Mouse (Mus musculus) testis, adult 2 months (tissue): ENCODE results near the gene Rplp2. TPM values are rescaled to one million over a fixed set of nuclear protein-coding genes. Genes with fewer than 3 reads are reported as not detected.
"Not testable (repeated sequence)": the region's sequence is repeated elsewhere in the genome, so short reads cannot be mapped to it uniquely, and the experiment has no call there.

Source experiments
- H3K27ac ChIP-seq: fragments of 200-500 bp; 2 replicates; pipeline ENCODE4 v1.5.1; 2012; ENCODE audit warnings: low read depth, low read length; ENCODE audit not compliant: control insufficient read depth, insufficient read depth
- H3K27me3 ChIP-seq: fragments of 200-500 bp; 2 replicates; pipeline ENCODE4 v1.6.1; 2012; ENCODE audit warnings: mild to moderate bottlenecking, low read length, moderate library complexity; ENCODE audit not compliant: control insufficient read depth, insufficient read depth
- H3K36me3 ChIP-seq: fragments of 200-500 bp; 2 replicates; pipeline ENCODE4 v1.6.1; 2012; ENCODE audit warnings: mild to moderate bottlenecking, low read length; ENCODE audit not compliant: control insufficient read depth, insufficient read depth
- H3K4me1 ChIP-seq: fragments of 200-500 bp; 2 replicates; pipeline ENCODE4 v1.6.1; 2012; ENCODE audit warnings: low read length; ENCODE audit not compliant: control insufficient read depth, insufficient read depth
- H3K4me3 ChIP-seq: fragments of 200-500 bp; 2 replicates; pipeline ENCODE4 v1.5.1; 2012; ENCODE audit warnings: low read depth, mild to moderate bottlenecking, low read length, moderate library complexity, mixed read lengths; ENCODE audit not compliant: control insufficient read depth
- CTCF ChIP-seq: fragments of 200-500 bp; IDR thresholded peaks from 2 replicates; pipeline ENCODE4 v1.5.1; 2012; ENCODE audit warnings: low read depth, mild to moderate bottlenecking, inconsistent platforms, low read length, moderate library complexity; ENCODE audit not compliant: control insufficient read depth, insufficient read depth, insufficient replicate concordance
- POLR2A ChIP-seq: fragments of 200-500 bp; IDR thresholded peaks from 2 replicates; pipeline ENCODE4 v1.6.1; 2012; ENCODE audit warnings: low read depth, mild to moderate bottlenecking, inconsistent platforms, low read length, moderate library complexity; ENCODE audit not compliant: control insufficient read depth
- polyA plus RNA-seq: library from polyadenylated mRNA; depleted of rRNA; stranded (reverse); fragments of >200 nt; gene quantifications from 2 replicates; pipeline ENCODE4 v1.2.3, GENCODE M21; 2012

Gene Rplp2
- polyA plus RNA-seq, 1 experiment: 226 TPM

DNA sequence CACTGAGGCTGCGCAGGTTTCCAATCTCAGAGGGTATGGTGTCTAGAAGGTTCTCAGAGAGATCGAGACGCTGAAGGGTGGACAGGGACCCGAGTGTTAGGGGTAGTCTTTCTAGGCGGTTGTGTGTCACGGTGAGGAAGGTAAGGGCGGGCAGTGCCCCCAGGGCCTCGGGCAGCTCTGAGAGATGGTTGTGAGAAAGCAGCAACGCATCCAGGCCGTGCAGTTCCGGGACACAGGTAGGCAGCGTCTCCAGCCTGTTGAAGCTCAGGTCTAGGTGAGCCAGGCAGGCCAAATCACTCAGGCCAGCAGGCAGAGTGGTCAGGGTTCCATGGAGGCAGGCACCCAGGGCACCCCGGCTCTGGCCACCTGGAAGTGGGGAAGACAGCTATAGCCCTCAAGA, 5.0 kb upstream of the Rplp2 start:
- Histone ChIP-seq H3K27me3 (no peaks in the 10 kb centered on the region), H3K36me3 (no peaks in the 10 kb centered on the region), H3K4me1 (peaks cover 12% of the 10 kb centered on the region), H3K4me3 (no peak overlapping the region), H3K27ac (no peak overlapping the region)
- TF ChIP-seq CTCF (no peak), POLR2A (no peak)

DNA sequence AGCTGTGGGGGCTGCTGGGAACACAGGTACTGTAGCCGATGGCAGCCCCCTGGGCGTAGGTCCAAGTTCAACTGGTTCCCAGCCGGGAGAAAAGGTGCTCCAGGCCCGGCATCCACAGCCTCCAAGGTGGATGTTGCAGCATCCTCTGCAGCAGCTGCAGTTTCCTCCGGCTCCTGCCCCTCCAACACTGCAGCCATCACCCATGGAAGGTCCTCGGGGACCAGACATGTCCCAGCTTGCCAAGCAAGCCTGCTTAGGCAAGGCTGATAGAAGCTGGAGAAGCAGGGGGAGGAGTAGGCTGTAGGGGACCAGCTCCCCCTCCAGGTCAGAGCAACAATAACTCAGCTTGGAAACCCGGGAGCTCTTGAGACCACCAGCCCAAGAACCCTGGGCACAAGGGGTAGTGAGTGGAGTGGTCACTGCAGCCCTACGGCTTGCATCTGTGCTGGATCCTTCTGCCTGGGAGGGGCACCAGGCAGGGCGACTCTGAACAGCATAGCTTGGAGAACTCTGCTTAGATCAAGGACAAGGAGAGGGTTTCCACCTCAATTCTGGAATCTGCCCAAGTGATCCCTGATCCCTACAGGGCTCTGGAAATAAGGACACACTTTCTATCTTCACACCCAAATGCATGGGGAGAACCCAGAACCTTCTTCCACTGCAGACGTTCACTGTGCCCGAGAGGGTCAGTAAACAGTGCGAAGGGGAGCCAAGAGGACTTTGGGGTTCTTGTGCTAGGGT, 3.9 kb upstream of the Rplp2 start:
- H3K36me3 ChIP-seq: no peaks in the 10 kb centered on the region
- peak overlapping the region; percentile 44 for H3K4me3 ChIP-seq
- H3K4me1 ChIP-seq: peaks cover 9% of the 10 kb centered on the region
- H3K27me3 ChIP-seq: no peaks in the 10 kb centered on the region
- TF ChIP-seq CTCF (no peak), POLR2A (no peak)
- H3K27ac ChIP-seq: no peak overlapping the region

DNA sequence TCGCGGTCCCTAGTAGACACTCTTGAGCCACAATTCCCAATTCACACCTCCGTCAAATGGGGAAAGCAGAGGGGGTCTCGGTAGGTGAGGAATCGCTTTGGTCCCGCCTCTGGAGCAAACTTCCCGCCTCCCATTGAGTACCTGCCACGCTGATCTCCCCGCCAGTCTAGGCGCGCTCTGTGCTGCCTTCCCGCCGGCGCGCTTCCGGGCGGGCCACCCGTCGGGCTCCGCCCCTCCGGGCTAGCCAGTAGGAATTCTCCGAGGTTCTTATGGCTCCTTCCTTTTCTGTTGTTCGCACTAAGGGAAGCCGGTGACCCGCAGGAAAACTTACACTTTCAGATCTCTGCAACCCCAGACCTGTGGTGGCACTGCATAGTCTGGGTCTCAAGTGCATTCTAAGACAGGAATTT, 3.3 kb upstream of the Rplp2 start, which contains the start of gene Pidd1:
Pidd1 (minus strand) TSS at position 198 of the 410 bp plus-strand sequence.
- H3K27ac ChIP-seq: no peak within 1 kb of the TSS
- peaks cover 12% of the 10 kb centered on the region for H3K4me1 ChIP-seq
- H3K36me3 ChIP-seq: no peaks in the 10 kb centered on the region
- peak within 1 kb of the TSS; percentile 44 for H3K4me3 ChIP-seq
- H3K27me3 ChIP-seq: no peaks in the 10 kb centered on the region
- TF ChIP-seq POLR2A (no peak), CTCF (no peak)

DNA sequence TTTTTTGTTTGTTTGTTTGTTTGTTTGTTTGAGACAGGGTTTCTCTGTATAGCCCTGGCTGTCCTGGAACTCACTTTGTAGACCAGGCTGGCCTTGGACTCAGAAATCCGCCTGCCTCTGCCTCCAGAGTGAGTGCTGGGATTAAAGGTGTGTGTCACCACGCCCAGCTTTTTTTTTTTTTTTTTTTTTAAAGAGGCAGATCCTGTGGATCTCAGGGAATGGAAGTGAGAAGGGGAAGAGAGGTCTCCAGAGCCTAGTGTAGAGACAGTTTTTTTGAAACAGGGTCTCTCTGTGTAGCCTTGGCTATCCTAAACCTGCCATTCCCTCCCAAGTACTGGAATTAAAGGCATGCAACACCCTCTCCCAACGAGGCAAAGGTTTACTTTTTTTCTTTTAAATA, 796 bp upstream of the Rplp2 start:
- not testable (repeated sequence) for H3K27ac ChIP-seq, H3K27me3 ChIP-seq, H3K4me3 ChIP-seq, H3K36me3 ChIP-seq
- H3K4me1 ChIP-seq: peaks cover 12% of the 10 kb centered on the region

DNA sequence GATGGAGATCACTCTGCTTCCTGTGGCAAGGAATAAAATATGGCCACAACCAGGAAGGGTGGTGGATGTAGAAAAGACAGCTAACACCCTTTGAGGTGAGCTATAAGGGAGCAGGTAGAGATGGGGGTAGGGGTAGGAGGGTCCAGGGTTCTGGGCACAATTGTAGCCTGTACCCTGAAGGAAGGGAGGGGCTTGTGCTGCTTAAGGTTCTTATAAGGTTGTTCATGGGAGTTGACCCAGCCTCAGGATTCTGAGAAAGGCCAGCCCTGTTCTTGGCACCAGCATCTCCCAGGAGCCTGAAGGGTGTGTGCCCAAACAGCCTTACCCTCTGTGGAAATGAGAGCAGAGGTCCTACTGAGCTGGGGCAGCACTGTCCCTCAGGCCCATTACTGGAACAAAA, 4.8 kb downstream of the Rplp2 start:
- H3K4me3 ChIP-seq: no peak overlapping the region

DNA sequence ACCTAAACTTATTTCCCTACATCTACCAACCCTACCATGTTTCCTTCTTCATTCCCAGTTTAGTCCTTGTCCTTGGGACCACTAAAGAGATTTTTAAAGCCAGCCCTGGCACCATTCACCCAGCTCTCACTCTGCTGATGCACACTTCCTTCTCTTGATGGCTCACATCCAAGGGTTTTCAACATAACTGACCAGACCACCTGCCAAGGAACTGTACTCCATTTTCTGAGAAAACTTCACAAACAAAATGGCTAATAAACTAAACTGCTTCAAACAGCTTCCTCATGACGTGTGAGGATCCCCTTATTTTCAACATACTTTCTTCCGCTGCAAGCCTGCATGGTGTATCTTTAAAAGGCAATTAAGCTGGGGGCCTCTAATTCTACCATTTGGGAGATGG, 6.5 kb downstream of the Rplp2 start:
- H3K4me1 ChIP-seq: peaks cover 11% of the 10 kb centered on the region
- H3K27ac ChIP-seq: no peak overlapping the region
- H3K36me3 ChIP-seq: peaks cover 1% of the 10 kb centered on the region; the same call in 1 of the 2 replicates
- H3K27me3 ChIP-seq: no peaks in the 10 kb centered on the region
- no peak overlapping the region; the same call in 1 of the 2 replicates for H3K4me3 ChIP-seq
- no peak for TF ChIP-seq CTCF
- no peak for TF ChIP-seq POLR2A

More for the DNA sequence above, 4.8 kb downstream of the Rplp2 start:
- Histone ChIP-seq H3K36me3 (no peaks in the 10 kb centered on the region), H3K27ac (no peak overlapping the region), H3K4me1 (peaks cover 13% of the 10 kb centered on the region), H3K27me3 (no peaks in the 10 kb centered on the region)
- no peak for TF ChIP-seq CTCF
- no peak for TF ChIP-seq POLR2A

DNA sequence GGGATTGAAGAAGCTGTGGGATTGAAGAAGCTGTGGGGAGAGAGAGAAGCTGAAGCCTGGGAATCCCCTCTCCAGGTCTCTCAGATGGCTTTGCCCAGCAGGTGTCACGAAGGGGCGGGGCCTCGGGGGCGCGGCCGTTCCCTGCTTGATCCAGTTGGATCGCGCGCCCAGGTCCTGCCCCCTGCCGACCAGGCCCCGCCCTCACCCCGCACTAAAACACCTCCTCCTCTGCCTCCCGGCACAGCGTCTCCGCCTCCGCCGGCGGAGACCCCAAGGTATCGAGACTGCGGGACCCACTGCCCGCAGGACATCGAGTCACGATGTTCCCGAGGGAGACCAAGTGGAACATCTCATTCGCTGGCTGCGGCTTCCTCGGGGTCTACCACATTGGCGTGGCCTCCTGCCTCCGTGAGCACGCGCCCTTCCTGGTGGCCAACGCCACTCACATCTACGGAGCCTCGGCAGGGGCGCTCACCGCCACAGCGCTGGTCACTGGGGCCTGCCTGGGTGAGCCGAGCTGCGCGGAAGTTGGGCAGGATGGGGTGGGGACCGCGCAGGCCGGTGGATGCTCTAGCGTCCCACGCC, 7.9 kb downstream of the Rplp2 start, which contains the start of gene Pnpla2:
Pnpla2 (plus strand) TSS at position 232 of the 585 bp plus-strand sequence.
- Histone ChIP-seq H3K4me3 (peak within 1 kb of the TSS; percentile 94), H3K27ac (peak within 1 kb of the TSS; percentile 93), H3K4me1 (peaks cover 13% of the 10 kb centered on the region), H3K36me3 (peaks cover 1% of the 10 kb centered on the region; the same call in 1 of the 2 replicates), H3K27me3 (no peaks in the 10 kb centered on the region)
- TF ChIP-seq POLR2A (peak; percentile 78), CTCF (no peak)
